Mouse (Mus musculus) midbrain, embryonic 11.5 days (tissue): ENCODE data around the gene Sgsh. TPM values are rescaled to one million over a fixed set of nuclear protein-coding genes. Genes with fewer than 3 reads are reported as not detected.

Experiments
- ATAC-seq: fragments of 200-750 bp; cut with Nextera tagmentation; 2 replicates; pipeline ENCODE4 v1.8.0; 2017; ENCODE audit warnings: moderate TSS enrichment, moderate library complexity; ENCODE audit not compliant: low FRiP score
- DNase-seq: peaks from one replicate; pipeline ENCODE4 v3.0.0; 2015; ENCODE audit warnings: low spot score; ENCODE audit errors: missing footprints
- H3K27ac ChIP-seq: fragments of 300-500 bp; sonication (generic); 2 replicates; pipeline ENCODE4 v1.5.1; 2014; ENCODE audit warnings: low read depth, low read length
- H3K27me3 ChIP-seq: fragments of 300-500 bp; sonication (generic); 2 replicates; pipeline ENCODE4 v1.6.1; 2014; ENCODE audit warnings: mild to moderate bottlenecking, low read length, moderate library complexity, mixed read lengths; ENCODE audit not compliant: control insufficient read depth, insufficient read depth
- H3K36me3 ChIP-seq: fragments of 300-500 bp; sonication (generic); 2 replicates; pipeline ENCODE4 v1.6.1; 2014; ENCODE audit warnings: mild to moderate bottlenecking, low read length, moderate library complexity, mixed read lengths; ENCODE audit not compliant: control insufficient read depth, insufficient read depth
- H3K4me1 ChIP-seq: fragments of 300-500 bp; sonication (generic); 2 replicates; pipeline ENCODE4 v1.6.1; 2014; ENCODE audit warnings: low read length; ENCODE audit not compliant: control insufficient read depth, insufficient read depth
- H3K4me2 ChIP-seq: fragments of 300-500 bp; sonication (generic); 2 replicates; pipeline ENCODE4 v1.6.1; 2014; ENCODE audit warnings: mild to moderate bottlenecking, moderate library complexity
- H3K4me3 ChIP-seq: fragments of 300-500 bp; sonication (generic); 2 replicates; pipeline ENCODE4 v1.5.1; 2014; ENCODE audit warnings: low read depth, low read length
- H3K9ac ChIP-seq: fragments of 300-500 bp; sonication (generic); 2 replicates; pipeline ENCODE4 v1.6.1; 2014; ENCODE audit warnings: low read length
- H3K9me3 ChIP-seq: fragments of 300-500 bp; sonication (generic); 2 replicates; pipeline ENCODE4 v1.6.1; 2016; ENCODE audit warnings: low read length; ENCODE audit not compliant: control insufficient read depth
- WGBS: fragments of 180-500 bp; shearing (Covaris S2); extraction: QIAGEN DNeasy Blood & Tissue Kit; methylation state at CpG from one replicate; pipeline ENCODE4 v1.1.7; 2014; 5-methylcytosine and 5-hydroxymethylcytosine counted together
- polyA plus RNA-seq: library from polyadenylated mRNA; unstranded; fragments of >200 nt; fragmentation: Nextera tagmentation; extraction: Ambion mirVana; gene quantifications from 2 replicates; pipeline ENCODE4 v1.2.1, GENCODE M21; 2014

Sgsh gene
- polyA plus RNA-seq: 4.2 and 5.2 TPM in 2 replicates

- Histone ChIP-seq H3K27ac (no peak within 1 kb of the TSS; the same call in none of the 2 replicates), H3K4me1 (peaks cover 12% of the 10 kb centered on the region), H3K27me3 (no peaks in the 10 kb centered on the region), H3K4me2 (peak within 1 kb of the TSS; percentile 92), H3K9ac (peak within 1 kb of the TSS; percentile 72), H3K36me3 (no peaks in the 10 kb centered on the region), H3K9me3 (no peaks in the 10 kb centered on the region), H3K4me3 (peak within 1 kb of the TSS; percentile 66)
- ATAC-seq (peak; percentile 96), DNase-seq (peak; percentile 98)
- 1% methylated on average over 40 of the region's 40 CpGs for WGBS
Observed at GRCm38 (mm10) chr11:119355443-119356385, at the start of gene Sgsh, which contains the start of gene Slc26a11. Gene Sgsh, minus strand, starts transcription at chr11:119355536. Gene Slc26a11, plus strand, starts transcription at chr11:119355557.

GRCm38 (mm10) chr11:119404627-119405026 lies 49.3 kb upstream of the Sgsh start:
- no peak overlapping the region for H3K4me2 ChIP-seq

GRCm38 (mm10) chr11:119402501-119403160 lies 47.3 kb upstream of the Sgsh start:
- H3K4me3 ChIP-seq: no peak overlapping the region
- no peaks in the 10 kb centered on the region for H3K27me3 ChIP-seq
- no peaks in the 10 kb centered on the region for H3K9me3 ChIP-seq
- no peak overlapping the region for H3K27ac ChIP-seq
- H3K9ac ChIP-seq: no peak overlapping the region
- H3K36me3 ChIP-seq: no peaks in the 10 kb centered on the region
- H3K4me1 ChIP-seq: no peaks in the 10 kb centered on the region
- 59% methylated on average over 11 of the region's 11 CpGs for WGBS
- ATAC-seq (no peak), DNase-seq (no peak)
- H3K4me2 ChIP-seq: no peak overlapping the region

More at GRCm38 (mm10) chr11:119404627-119405026, 49.3 kb upstream of the Sgsh start:
- ATAC-seq: no peak
- Histone ChIP-seq H3K4me1 (no peaks in the 10 kb centered on the region), H3K4me3 (no peak overlapping the region), H3K27ac (no peak overlapping the region), H3K36me3 (no peaks in the 10 kb centered on the region), H3K9me3 (no peaks in the 10 kb centered on the region), H3K27me3 (no peaks in the 10 kb centered on the region), H3K9ac (no peak overlapping the region)
- 52% methylated on average over 5 of the region's 5 CpGs for WGBS
- peak; percentile 90 for DNase-seq

- no peak for ATAC-seq
- no peak for DNase-seq
Observed at GRCm38 (mm10) chr11:119396461-119396860, 41.1 kb upstream of the Sgsh start.

GRCm38 (mm10) chr11:119395931-119396330 lies 40.6 kb upstream of the Sgsh start:
- Histone ChIP-seq H3K9ac (no peak overlapping the region), H3K27me3 (peaks cover 55% of the 10 kb centered on the region), H3K27ac (no peak overlapping the region), H3K36me3 (no peaks in the 10 kb centered on the region), H3K4me1 (peaks cover 7% of the 10 kb centered on the region; the same call in 1 of the 2 replicates), H3K4me2 (no peak overlapping the region), H3K4me3 (no peak overlapping the region), H3K9me3 (no peaks in the 10 kb centered on the region)
- WGBS: 14% methylated on average over 13 of the region's 13 CpGs
- DNase-seq (no peak), ATAC-seq (no peak)

More at GRCm38 (mm10) chr11:119396461-119396860, 41.1 kb upstream of the Sgsh start:
- H3K9ac ChIP-seq: no peak overlapping the region
- no peaks in the 10 kb centered on the region for H3K9me3 ChIP-seq
- 35% methylated on average over 7 of the region's 7 CpGs for WGBS
- peaks cover 50% of the 10 kb centered on the region for H3K27me3 ChIP-seq
- H3K27ac ChIP-seq: no peak overlapping the region
- H3K4me1 ChIP-seq: peaks cover 7% of the 10 kb centered on the region; the same call in 1 of the 2 replicates
- H3K36me3 ChIP-seq: no peaks in the 10 kb centered on the region
- H3K4me3 ChIP-seq: no peak overlapping the region
- H3K4me2 ChIP-seq: no peak overlapping the region

GRCm38 (mm10) chr11:119395394-119395793 lies 40.1 kb upstream of the Sgsh start:
- 2% methylated on average over 7 of the region's 7 CpGs for WGBS
- Histone ChIP-seq H3K4me3 (no peak overlapping the region), H3K4me2 (no peak overlapping the region)

GRCm38 (mm10) chr11:119394210-119394609 lies 38.9 kb upstream of the Sgsh start:
- Histone ChIP-seq H3K36me3 (no peaks in the 10 kb centered on the region), H3K27ac (no peak overlapping the region), H3K9me3 (no peaks in the 10 kb centered on the region), H3K4me2 (no peak overlapping the region), H3K27me3 (peaks cover 72% of the 10 kb centered on the region), H3K9ac (no peak overlapping the region), H3K4me1 (peaks cover 19% of the 10 kb centered on the region), H3K4me3 (no peak overlapping the region)
- WGBS: 51% methylated on average over 6 of the region's 6 CpGs
- DNase-seq: no peak
- no peak for ATAC-seq

More at GRCm38 (mm10) chr11:119395394-119395793, 40.1 kb upstream of the Sgsh start:
- ATAC-seq: no peak
- Histone ChIP-seq H3K4me1 (peaks cover 12% of the 10 kb centered on the region), H3K9ac (no peak overlapping the region), H3K9me3 (no peaks in the 10 kb centered on the region), H3K27me3 (peaks cover 60% of the 10 kb centered on the region), H3K27ac (no peak overlapping the region), H3K36me3 (no peaks in the 10 kb centered on the region)
- DNase-seq: no peak

- Histone ChIP-seq H3K27ac (no peak overlapping the region), H3K9me3 (no peaks in the 10 kb centered on the region), H3K4me2 (peak overlapping the region; percentile 77), H3K27me3 (peaks cover 79% of the 10 kb centered on the region), H3K4me1 (peaks cover 19% of the 10 kb centered on the region), H3K4me3 (peak overlapping the region; percentile 39), H3K9ac (peak overlapping the region; percentile 54; the same call in 1 of the 2 replicates), H3K36me3 (no peaks in the 10 kb centered on the region)
- DNase-seq (peak; percentile 91), ATAC-seq (no peak)
- WGBS: 29% methylated on average over 7 of the region's 7 CpGs
Observed at GRCm38 (mm10) chr11:119393483-119393804, 38.1 kb upstream of the Sgsh start.
